Mouse (Mus musculus): Measurements from ENCODE around the gene Oscp1. TPM values are rescaled to one million over a fixed set of nuclear protein-coding genes. Genes with fewer than 3 reads are reported as not detected.

Gene Oscp1
- polyA plus RNA-seq, 1 experiment from 2014 or later: 9.1 TPM

DNA sequence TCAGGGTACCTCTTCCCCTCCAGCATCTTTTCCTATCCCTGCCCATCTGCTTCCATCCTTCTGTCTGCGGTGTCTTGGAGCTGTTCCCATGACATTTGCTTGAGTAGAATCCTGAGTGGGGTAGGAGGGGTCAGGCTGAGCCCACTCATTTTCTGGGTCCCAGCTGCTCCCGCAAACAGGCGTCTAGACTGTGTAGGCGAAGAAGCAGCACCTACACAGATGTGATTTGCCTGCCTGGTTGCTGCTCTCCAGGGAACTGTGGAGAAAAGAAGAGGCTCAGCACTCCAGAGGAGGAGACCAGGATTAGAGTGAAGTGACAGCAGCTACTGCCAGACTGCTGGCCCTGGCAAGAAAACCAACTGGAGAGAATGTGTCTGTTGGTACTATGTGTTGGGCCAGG is 60.3 kb downstream of the Oscp1 start:
- Histone ChIP-seq H3K4me1 (peaks cover 15% of the 10 kb centered on the region), H3K36me3 (peaks cover 21% of the 10 kb centered on the region), H3K4me3 (no peak overlapping the region), H3K9me3 (no peaks in the 10 kb centered on the region), H3K27me3 (ENCODE audit: insufficient read depth, poor library complexity, severe bottlenecking) (no peaks in the 10 kb centered on the region), H3K27ac (no peak overlapping the region)
- no peak for DNase-seq (ENCODE audit: low spot score)
- WGBS: 91% methylated on average over 4 of the region's 4 CpGs

DNA sequence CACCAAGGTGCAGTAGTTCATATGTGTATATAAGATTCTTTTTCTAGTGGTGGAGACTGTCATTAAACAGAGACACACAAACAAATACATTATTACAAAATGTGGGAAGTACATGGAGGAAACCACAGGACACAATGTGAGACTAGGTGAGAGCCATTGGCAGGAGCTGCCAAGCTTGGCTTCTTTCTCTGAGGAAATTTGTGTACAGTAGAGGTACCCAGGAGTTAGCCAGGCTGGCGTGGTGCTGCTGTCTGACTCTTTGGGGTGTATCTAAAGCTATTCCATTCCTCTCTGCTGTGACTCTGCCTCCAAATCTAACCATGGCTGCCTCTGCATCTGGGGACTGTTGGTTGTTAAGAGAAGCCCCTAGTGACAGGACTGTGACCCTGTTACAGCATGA is 60.7 kb downstream of the Oscp1 start:
- Histone ChIP-seq H3K27me3 (ENCODE audit: insufficient read depth, poor library complexity, severe bottlenecking) (no peaks in the 10 kb centered on the region), H3K4me1 (peaks cover 11% of the 10 kb centered on the region; the same call in 1 of the 2 replicates), H3K4me3 (no peak overlapping the region), H3K9me3 (no peaks in the 10 kb centered on the region), H3K36me3 (peaks cover 25% of the 10 kb centered on the region), H3K27ac (no peak overlapping the region)
- 86% methylated on average over 1 of the region's 1 CpGs for WGBS
- no peak for DNase-seq (ENCODE audit: low spot score)

GRCm38 (mm10) chr4:126120052-126120451 is 61.7 kb downstream of the Oscp1 start:
- H3K4me1 ChIP-seq: peaks cover 9% of the 10 kb centered on the region; the same call in 1 of the 2 replicates
- peaks cover 34% of the 10 kb centered on the region for H3K36me3 ChIP-seq
- H3K27me3 ChIP-seq (ENCODE audit: insufficient read depth, poor library complexity, severe bottlenecking): no peaks in the 10 kb centered on the region
- 91% methylated on average over 5 of the region's 5 CpGs for WGBS
- H3K9me3 ChIP-seq: no peaks in the 10 kb centered on the region
- no peak overlapping the region for H3K27ac ChIP-seq
- DNase-seq (ENCODE audit: low spot score): no peak
- H3K4me3 ChIP-seq: no peak overlapping the region

- 96% methylated on average over 2 of the region's 2 CpGs for WGBS
- H3K4me1 ChIP-seq: peaks cover 7% of the 10 kb centered on the region; the same call in 1 of the 2 replicates
- no peak for DNase-seq (ENCODE audit: low spot score)
- H3K27me3 ChIP-seq (ENCODE audit: insufficient read depth, poor library complexity, severe bottlenecking): no peaks in the 10 kb centered on the region
- H3K4me3 ChIP-seq: no peak overlapping the region
- H3K9me3 ChIP-seq: no peaks in the 10 kb centered on the region
- peaks cover 39% of the 10 kb centered on the region for H3K36me3 ChIP-seq
- H3K27ac ChIP-seq: no peak overlapping the region
Observed at GRCm38 (mm10) chr4:126120506-126120905, 62.1 kb downstream of the Oscp1 start.

DNA sequence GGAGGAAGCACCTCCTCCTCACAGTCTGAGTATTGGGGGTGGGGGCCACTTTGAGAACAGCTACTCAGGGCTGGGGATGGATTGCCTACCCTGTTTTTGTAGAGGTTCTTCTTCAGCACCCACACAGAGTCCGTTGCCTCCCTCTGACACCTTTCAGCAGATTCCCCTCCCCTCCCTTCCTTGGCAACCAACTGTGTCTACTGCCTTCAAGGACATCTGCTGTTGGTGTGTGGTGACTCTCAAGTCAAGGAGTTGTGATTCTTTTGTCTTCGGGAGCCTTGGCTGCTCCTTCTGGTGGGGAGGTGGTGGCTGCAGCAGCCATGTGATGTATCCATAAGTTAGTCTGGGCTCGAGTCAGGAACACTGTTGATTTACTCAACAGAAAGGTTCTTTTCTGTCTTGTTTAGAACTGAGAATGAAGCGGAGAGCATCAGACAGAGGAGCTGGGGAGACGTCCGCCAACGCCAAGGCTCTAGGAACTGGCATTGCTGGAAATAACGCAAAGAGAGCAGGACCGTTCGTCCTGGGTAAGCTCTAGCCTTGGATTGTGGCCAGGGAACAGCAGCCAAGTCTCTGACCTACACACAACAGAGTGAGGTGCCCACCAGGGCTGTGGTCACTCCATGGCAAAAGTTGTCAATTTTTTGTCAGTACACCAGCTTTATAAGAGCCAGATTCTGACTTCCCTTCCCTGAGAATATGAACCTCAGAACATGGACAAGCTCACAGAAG is 65.1 kb downstream of the Oscp1 start:
- H3K4me1 ChIP-seq: no peaks in the 10 kb centered on the region
- peaks cover 63% of the 10 kb centered on the region for H3K36me3 ChIP-seq
- DNase-seq (ENCODE audit: low spot score): no peak
- H3K27ac ChIP-seq: no peak overlapping the region
- H3K27me3 ChIP-seq (ENCODE audit: insufficient read depth, poor library complexity, severe bottlenecking): no peaks in the 10 kb centered on the region
- no peak overlapping the region for H3K4me3 ChIP-seq
- WGBS: 86% methylated on average over 10 of the region's 10 CpGs
- H3K9me3 ChIP-seq: no peaks in the 10 kb centered on the region

DNA sequence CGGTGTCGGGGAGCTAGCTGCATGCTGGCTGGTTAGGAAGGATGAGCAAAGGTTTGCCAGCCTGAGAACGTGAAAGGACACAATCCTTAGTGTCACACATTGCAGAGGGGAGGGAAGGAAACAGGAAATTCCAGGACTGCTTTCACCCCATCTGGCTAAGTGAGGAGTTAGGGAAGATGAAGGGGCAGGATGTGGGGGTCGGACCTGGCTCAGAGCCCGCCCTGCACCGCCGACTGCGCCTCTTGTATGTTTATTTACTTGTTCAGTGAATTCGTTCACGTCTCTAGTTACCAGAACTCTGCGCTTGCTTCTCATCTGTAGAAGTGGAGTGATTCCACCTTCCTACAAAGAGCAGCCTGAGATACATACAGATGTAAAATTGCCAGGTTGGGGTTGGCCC is 72.1 kb downstream of the Oscp1 start:
- H3K4me1 ChIP-seq: peaks cover 38% of the 10 kb centered on the region
- no peaks in the 10 kb centered on the region for H3K27me3 ChIP-seq (ENCODE audit: insufficient read depth, poor library complexity, severe bottlenecking)
- peak overlapping the region; percentile 56 for H3K27ac ChIP-seq
- no peaks in the 10 kb centered on the region for H3K9me3 ChIP-seq
- DNase-seq (ENCODE audit: low spot score): no peak
- peaks cover 79% of the 10 kb centered on the region for H3K36me3 ChIP-seq
- WGBS: 58% methylated on average over 11 of the region's 11 CpGs
- H3K4me3 ChIP-seq: no peak overlapping the region

- 65% methylated on average over 10 of the region's 10 CpGs for WGBS
- peak overlapping the region; percentile 63 for H3K27ac ChIP-seq
- no peaks in the 10 kb centered on the region for H3K27me3 ChIP-seq (ENCODE audit: insufficient read depth, poor library complexity, severe bottlenecking)
- H3K4me3 ChIP-seq: no peak overlapping the region
- no peak for DNase-seq (ENCODE audit: low spot score)
- H3K4me1 ChIP-seq: peaks cover 38% of the 10 kb centered on the region
- H3K9me3 ChIP-seq: no peaks in the 10 kb centered on the region
- H3K36me3 ChIP-seq: peaks cover 79% of the 10 kb centered on the region
Observed at GRCm38 (mm10) chr4:126131290-126132121, 73.1 kb downstream of the Oscp1 start.

DNA sequence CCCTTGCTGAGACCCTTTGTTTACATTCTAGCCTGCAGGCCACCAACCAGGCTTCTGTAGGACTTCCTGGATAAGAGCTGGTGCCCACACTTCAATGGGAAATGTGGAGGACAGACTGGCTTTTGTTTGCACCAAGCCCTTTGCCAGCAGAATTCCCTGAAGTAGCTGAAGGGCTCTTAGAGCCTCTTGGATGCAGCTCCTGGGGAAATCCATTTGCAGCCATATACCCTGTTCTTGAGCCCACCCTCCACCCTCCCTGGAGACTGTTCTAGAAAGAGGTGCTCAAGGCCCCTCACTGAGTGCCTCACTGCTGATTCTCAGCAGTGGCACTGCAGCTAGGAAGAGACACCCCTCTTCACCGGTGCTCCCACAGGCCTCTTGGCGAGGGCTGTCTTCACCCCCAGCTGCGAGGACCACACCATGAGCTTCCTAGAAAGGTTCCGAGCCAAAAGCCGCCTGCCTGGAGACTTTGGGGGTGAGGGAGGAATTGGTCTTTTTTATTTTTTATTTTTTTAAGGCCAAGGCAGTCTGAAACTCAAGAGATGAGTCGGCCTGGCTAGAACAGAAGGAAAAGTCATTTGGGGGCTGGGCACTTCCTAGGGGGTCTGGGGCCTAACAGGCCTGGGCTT is 74.4 kb downstream of the Oscp1 start:
- peaks cover 41% of the 10 kb centered on the region for H3K4me1 ChIP-seq
- peak overlapping the region; percentile 63; the same call in 1 of the 2 replicates for H3K27ac ChIP-seq
- DNase-seq (ENCODE audit: low spot score): no peak
- no peaks in the 10 kb centered on the region for H3K27me3 ChIP-seq (ENCODE audit: insufficient read depth, poor library complexity, severe bottlenecking)
- 84% methylated on average over 6 of the region's 6 CpGs for WGBS
- peaks cover 77% of the 10 kb centered on the region for H3K36me3 ChIP-seq
- no peak overlapping the region for H3K4me3 ChIP-seq
- no peaks in the 10 kb centered on the region for H3K9me3 ChIP-seq

DNA sequence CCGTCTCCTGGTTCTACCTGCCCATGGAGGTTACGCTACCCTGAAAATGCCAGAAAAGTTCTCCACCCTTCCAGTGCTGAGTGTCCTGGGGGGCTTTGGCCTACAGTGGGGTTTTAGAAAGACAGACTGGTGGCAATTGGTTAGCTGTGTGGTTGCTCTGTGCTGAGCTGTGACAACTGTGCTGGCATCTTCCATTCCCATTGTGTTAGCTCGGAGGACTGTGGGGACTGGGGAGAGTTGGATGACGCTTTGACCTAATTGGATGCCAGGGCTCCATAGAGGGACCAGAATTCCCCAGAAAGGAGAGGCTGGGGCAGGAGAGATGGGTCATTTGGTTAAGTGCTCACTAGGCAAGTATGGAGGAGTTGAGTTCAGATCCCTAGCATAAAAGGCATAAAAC is 75.9 kb downstream of the Oscp1 start:
- no peaks in the 10 kb centered on the region for H3K9me3 ChIP-seq
- no peaks in the 10 kb centered on the region for H3K27me3 ChIP-seq (ENCODE audit: insufficient read depth, poor library complexity, severe bottlenecking)
- H3K4me3 ChIP-seq: no peak overlapping the region
- peaks cover 44% of the 10 kb centered on the region for H3K4me1 ChIP-seq
- no peak overlapping the region for H3K27ac ChIP-seq
- H3K36me3 ChIP-seq: peaks cover 77% of the 10 kb centered on the region
- 86% methylated on average over 4 of the region's 4 CpGs for WGBS
- DNase-seq (ENCODE audit: low spot score): no peak

DNA sequence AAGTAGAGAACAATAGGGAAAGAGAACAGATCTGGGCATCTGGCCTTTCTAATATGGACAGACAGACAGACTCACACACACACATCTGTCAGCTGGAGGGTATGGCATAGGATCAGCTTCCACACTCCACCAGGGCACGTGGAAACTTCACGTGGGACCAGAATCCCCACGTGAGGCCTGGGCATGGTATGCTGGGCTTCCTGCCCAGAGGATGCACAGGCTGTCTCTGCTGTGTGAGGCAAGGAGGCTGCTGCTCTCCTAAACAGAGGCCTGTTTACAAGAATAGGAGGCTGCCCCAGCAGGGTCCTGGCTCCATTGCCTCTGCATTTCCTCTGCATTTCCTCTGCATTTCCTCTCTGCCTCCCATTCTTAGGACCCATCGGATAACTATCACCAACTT is 76.3 kb downstream of the Oscp1 start:
- WGBS: 92% methylated on average over 4 of the region's 4 CpGs
- DNase-seq (ENCODE audit: low spot score): no peak
- H3K36me3 ChIP-seq: peaks cover 77% of the 10 kb centered on the region
- H3K4me1 ChIP-seq: peaks cover 44% of the 10 kb centered on the region
- H3K27me3 ChIP-seq (ENCODE audit: insufficient read depth, poor library complexity, severe bottlenecking): no peaks in the 10 kb centered on the region
- H3K9me3 ChIP-seq: no peaks in the 10 kb centered on the region
- H3K4me3 ChIP-seq: no peak overlapping the region
- H3K27ac ChIP-seq: no peak overlapping the region

DNA sequence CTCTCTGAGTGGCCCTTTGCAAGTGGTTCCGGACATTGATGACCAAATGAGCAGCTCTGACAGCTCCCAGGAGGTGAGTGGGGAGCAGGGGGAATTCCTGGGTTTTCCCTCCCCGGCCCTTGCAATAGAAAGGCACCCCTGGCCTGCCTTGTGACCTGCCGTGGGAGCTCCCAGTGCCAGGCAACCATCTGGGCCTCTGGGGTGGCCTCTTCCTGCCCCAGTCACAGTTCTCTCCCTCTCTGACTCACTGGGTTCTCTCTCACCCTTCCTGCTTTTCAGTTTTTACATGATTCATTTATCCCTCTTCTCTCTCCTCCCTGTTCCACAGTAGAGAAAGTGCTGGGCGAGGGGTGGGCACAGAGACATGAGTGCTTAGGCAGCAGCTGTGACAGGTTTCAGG is 79.4 kb downstream of the Oscp1 start:
- Histone ChIP-seq H3K9me3 (no peaks in the 10 kb centered on the region), H3K36me3 (peaks cover 71% of the 10 kb centered on the region), H3K4me1 (peaks cover 22% of the 10 kb centered on the region), H3K27ac (no peak overlapping the region), H3K4me3 (no peak overlapping the region), H3K27me3 (ENCODE audit: insufficient read depth, poor library complexity, severe bottlenecking) (no peaks in the 10 kb centered on the region)
- no peak for DNase-seq (ENCODE audit: low spot score)
- WGBS: 78% methylated on average over 4 of the region's 4 CpGs

- Histone ChIP-seq H3K9me3 (no peaks in the 10 kb centered on the region), H3K36me3 (peaks cover 44% of the 10 kb centered on the region), H3K4me1 (peaks cover 21% of the 10 kb centered on the region), H3K27me3 (ENCODE audit: insufficient read depth, poor library complexity, severe bottlenecking) (no peaks in the 10 kb centered on the region), H3K4me3 (no peak overlapping the region), H3K27ac (peak overlapping the region; percentile 48; the same call in 1 of the 2 replicates)
- no peak for DNase-seq (ENCODE audit: low spot score)
- WGBS: 71% methylated on average over 5 of the region's 5 CpGs
Observed at GRCm38 (mm10) chr4:126141021-126141420, 82.7 kb downstream of the Oscp1 start.
